Mouse (Mus musculus): ENCODE measurements at regions not wholly inside any gene's neighbourhood (a gene's known extent, or its start where the extent isn't known, plus 50 kb on each side); places are given as distances from the start of the nearest gene placed in this dataset.

DNA sequence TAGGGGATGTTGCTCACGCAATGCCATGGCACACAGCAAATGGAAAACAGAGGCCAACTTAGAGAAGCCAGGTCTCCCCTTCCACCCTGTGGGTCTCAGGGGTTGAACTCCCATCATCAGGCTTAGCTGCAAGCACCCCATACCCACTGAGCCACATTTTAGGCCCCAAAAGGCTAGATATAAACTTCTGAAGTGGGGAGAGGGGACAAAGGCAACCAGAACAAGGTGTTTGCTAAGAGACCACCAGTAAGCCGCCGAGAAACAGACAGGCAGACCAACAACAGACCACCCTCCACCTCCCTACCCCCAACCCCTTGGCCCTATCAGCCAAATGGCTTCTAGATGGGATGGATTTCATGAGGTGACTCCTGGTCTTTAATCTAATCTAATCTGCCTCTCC, 72.9 kb upstream of the Tbx3 start:
- TF ChIP-seq CTCF (IDR thresholded peaks at IDR 0.05) (no peak), EP300 (IDR thresholded peaks at IDR 0.05; ENCODE audit: insufficient read depth, low read depth, low read length) (no peak)

All from heart, adult 2 months (tissue).